In genomic region chr5:21420609-21421008, GRCm38 (mm10) we compare ENCODE assay signal across 12 mouse cellular contexts. TPM values are rescaled to one million over a fixed set of nuclear protein-coding genes. Genes with fewer than 3 reads are reported as not detected.
DNase-seq lines count a peak whose midpoint lies in the region; ATAC-seq and TF ChIP-seq lines count a peak whose summit lies in the region.
"Had no signal": no experiment of that assay in that cellular context is flagged by ENCODE, and none has a peak within 500 bp of the region (broad histone marks: within the 10 kb centered on the region; RNA-seq: fewer than 3 reads in every experiment).

No protein-coding gene starts in this region.

- H3K4me3 ChIP-seq in hindbrain, postnatal 0 days (ENCODE audit: low read length): no peak overlapping the region
- H3K4me3 ChIP-seq in hindbrain, embryonic 10.5 days: no peak overlapping the region
- H3K4me3 ChIP-seq: liver, embryonic 15.5 days; neural tube, embryonic 13.5 days had no signal

- H3K4me2 ChIP-seq in hindbrain, postnatal 0 days (ENCODE audit: low read depth, low read length): no peak overlapping the region
- H3K4me2 ChIP-seq: liver, embryonic 15.5 days; neural tube, embryonic 13.5 days had no signal

- H3K27ac ChIP-seq in hindbrain, postnatal 0 days: no peak overlapping the region
- H3K27ac ChIP-seq in hindbrain, embryonic 10.5 days: no peak overlapping the region
- H3K27ac ChIP-seq: liver, embryonic 15.5 days; neural tube, embryonic 13.5 days had no signal

- ATAC-seq in hindbrain, postnatal 0 days: no peak

- peak; percentile 62 for TF ChIP-seq CTCF in hindbrain, postnatal 0 days (IDR thresholded peaks at IDR 0.05; ENCODE audit: low read depth)

- no peaks in the 10 kb centered on the region for H3K36me3 ChIP-seq in hindbrain, postnatal 0 days (ENCODE audit: insufficient read depth, low read length)
- H3K36me3 ChIP-seq in hindbrain, embryonic 10.5 days: no peaks in the 10 kb centered on the region
- H3K36me3 ChIP-seq: liver, embryonic 15.5 days; neural tube, embryonic 13.5 days had no signal

- 38% methylated on average over 1 of the region's 1 CpGs for WGBS in hindbrain, postnatal 0 days
- WGBS in hindbrain, embryonic 10.5 days: 50% methylated on average over 1 of the region's 1 CpGs

- no peaks in the 10 kb centered on the region for H3K27me3 ChIP-seq in hindbrain, postnatal 0 days (ENCODE audit: insufficient read depth, low read length)
- no peaks in the 10 kb centered on the region for H3K27me3 ChIP-seq in hindbrain, embryonic 10.5 days (ENCODE audit: insufficient read depth, poor library complexity, severe bottlenecking)
- H3K27me3 ChIP-seq: liver, embryonic 15.5 days; neural tube, embryonic 13.5 days had no signal

- no peak overlapping the region for H3K9ac ChIP-seq in hindbrain, postnatal 0 days (replicated peaks; ENCODE audit: low read length)
- H3K9ac ChIP-seq: liver, embryonic 15.5 days; neural tube, embryonic 13.5 days had no signal

- DNase-seq in hindbrain, postnatal 0 days (ENCODE audit: low spot score): peak; percentile 70
- no peak for DNase-seq in hindbrain, embryonic 10.5 days (ENCODE audit: low spot score)
- DNase-seq in thymus, postnatal 14 days: peak; percentile 24
- DNase-seq in thymus, postnatal 25 days: no peak
- peak; percentile 42 for DNase-seq in embryo, embryonic 11 days
- DNase-seq in frontal cortex, postnatal 10 days (ENCODE audit: low spot score in 2 of 2): no peak
- no peak for DNase-seq in cerebellum, postnatal 25 days
- no peak for DNase-seq in urinary bladder, postnatal 36 days (ENCODE audit: low spot score in 2 of 2)
- DNase-seq: adrenal gland, postnatal 14 days; kidney, postnatal 4 days had no signal

- no peaks in the 10 kb centered on the region for H3K9me3 ChIP-seq in hindbrain, postnatal 0 days (ENCODE audit: low read length)
- no peaks in the 10 kb centered on the region for H3K9me3 ChIP-seq in hindbrain, embryonic 10.5 days
- H3K9me3 ChIP-seq: liver, embryonic 15.5 days; neural tube, embryonic 13.5 days had no signal

- H3K4me1 ChIP-seq in hindbrain, postnatal 0 days (ENCODE audit: insufficient read depth, low read length): no peaks in the 10 kb centered on the region
- H3K4me1 ChIP-seq in hindbrain, embryonic 10.5 days (replicated peaks): peaks cover 10% of the 10 kb centered on the region

RNA-seq across cellular contexts. Expression of gene Ccdc146, which starts 3.9 kb away (rescaled TPM):
- total RNA-seq in hindbrain, postnatal 0 days (2014; rRNA removed): 0.14 and 0.37 TPM in 2 replicates
- polyA plus RNA-seq in hindbrain, postnatal 0 days (2015; fragmentation: Nextera tagmentation; extraction: Ambion mirVana): 0.66 and 1.2 TPM in 2 replicates
- 0.68 and 1.3 TPM in 2 replicates for polyA plus RNA-seq in hindbrain, embryonic 10.5 days (2016; fragmentation: Nextera tagmentation; extraction: Ambion mirVana)
- polyA plus RNA-seq: liver, embryonic 15.5 days had no signal

RNA-seq across cellular contexts. Expression of gene Fam185a, which starts 4.1 kb away (rescaled TPM):
- 11.8 and 13.2 TPM in 2 replicates for total RNA-seq in hindbrain, postnatal 0 days (2014; rRNA removed)
- polyA plus RNA-seq in hindbrain, postnatal 0 days (2015; fragmentation: Nextera tagmentation; extraction: Ambion mirVana): 8.9 and 9.6 TPM in 2 replicates
- 4.6 TPM in 2 replicates for polyA plus RNA-seq in hindbrain, embryonic 10.5 days (2016; fragmentation: Nextera tagmentation; extraction: Ambion mirVana)

RNA-seq across cellular contexts. Expression of gene Fgl2, which starts 48.2 kb away (rescaled TPM):
- 3.1 and 3.4 TPM in 2 replicates for total RNA-seq in hindbrain, postnatal 0 days (2014; rRNA removed)
- 2.5 and 2.6 TPM in 2 replicates for polyA plus RNA-seq in hindbrain, postnatal 0 days (2015; fragmentation: Nextera tagmentation; extraction: Ambion mirVana)
- 2.2 and 2.3 TPM in 2 replicates for polyA plus RNA-seq in hindbrain, embryonic 10.5 days (2016; fragmentation: Nextera tagmentation; extraction: Ambion mirVana)

Comparison
In these comparisons a context has a peak if more than half of its experiments do, and no peak if none do; other contexts are left out.
1. DNase-seq: peak in hindbrain, postnatal 0 days (single experiment), thymus, postnatal 14 days (single experiment) and embryo, embryonic 11 days (single experiment); none in hindbrain, embryonic 10.5 days (single experiment), thymus, postnatal 25 days (single experiment), frontal cortex, postnatal 10 days (0 of 2), cerebellum, postnatal 25 days (0 of 2) and urinary bladder, postnatal 36 days (0 of 2).